Mouse (Mus musculus) cortical plate, adult 2 months (tissue): ENCODE results near the gene Gpr150.

ENCODE experiments used
- CTCF ChIP-seq: fragments of 200-500 bp; IDR thresholded peaks from 2 replicates; pipeline ENCODE4 v1.5.1; 2011; ENCODE audit warnings: mild to moderate bottlenecking, control low read depth, low read length; ENCODE audit not compliant: insufficient read depth; ENCODE audit errors: extremely low read depth
- POLR2A ChIP-seq: fragments of 200-500 bp; IDR thresholded peaks from 2 replicates; pipeline ENCODE4 v1.6.1; 2011; ENCODE audit warnings: mild to moderate bottlenecking, low read length, control low read depth; ENCODE audit not compliant: insufficient read depth; ENCODE audit errors: extremely low read depth

DNA sequence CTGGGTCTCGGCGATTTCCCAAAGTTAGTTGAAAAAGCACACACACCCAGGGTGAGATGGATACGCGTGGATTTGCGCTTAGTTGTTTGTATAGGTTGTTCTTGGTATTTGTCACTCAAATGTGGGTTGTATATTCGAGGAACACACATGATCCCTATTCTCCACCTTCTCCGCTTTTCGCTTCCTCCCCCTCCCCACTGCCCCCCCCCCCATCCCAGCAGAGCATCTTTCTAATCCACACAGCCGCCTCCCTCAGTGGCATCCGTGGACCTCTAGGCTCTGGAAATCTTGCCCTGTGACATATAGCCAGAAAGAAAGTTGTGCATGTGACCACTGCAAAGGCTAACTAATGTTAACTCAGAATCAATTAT, at the start of gene Gpr150:
- TF ChIP-seq CTCF (no peak), POLR2A (no peak)
